20 mouse cellular contexts compared by ENCODE assay signal in the genomic region with DNA sequence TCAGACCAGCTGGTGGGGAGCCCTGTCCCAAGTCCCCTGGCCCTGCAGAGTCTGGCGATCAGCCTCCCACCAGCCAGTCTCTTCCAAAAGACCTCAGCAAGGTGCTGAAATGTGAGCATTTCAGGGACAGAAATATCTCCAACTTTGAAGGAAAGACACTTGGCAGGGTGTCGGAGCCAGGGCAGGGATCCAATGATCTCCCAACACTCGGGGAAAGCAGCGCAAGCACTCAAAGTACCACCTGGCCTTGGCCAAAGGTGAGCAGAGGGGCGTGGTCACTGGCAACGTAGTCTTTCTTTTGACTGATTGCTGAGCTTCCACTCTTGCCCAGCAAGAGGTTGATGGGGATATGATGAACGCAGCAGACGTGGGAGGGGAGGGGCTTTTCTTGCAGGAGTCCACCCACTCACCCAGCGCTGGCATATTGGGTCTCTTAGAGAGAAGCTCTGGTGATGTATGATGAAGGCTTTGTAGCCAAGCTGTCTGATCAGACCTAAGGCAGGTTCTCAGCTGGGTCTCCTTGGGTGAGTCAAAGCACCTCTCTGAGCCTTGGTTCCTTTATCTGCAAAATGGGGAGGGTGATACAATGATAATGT. TPM values are rescaled to one million over a fixed set of nuclear protein-coding genes. Genes with fewer than 3 reads are reported as not detected.
"Had no signal": no experiment of that assay in that cellular context is flagged by ENCODE, and none has a peak within 500 bp of the region (broad histone marks: within the 10 kb centered on the region; RNA-seq: fewer than 3 reads in every experiment).

No protein-coding gene starts in this region.

- H3K4me3 ChIP-seq: kidney, embryonic 15.5 days; left cerebral cortex, adult 2 months; liver, embryonic 13.5 days; midbrain, embryonic 12.5 days; myocyte; neural tube, embryonic 13.5 days; stomach, embryonic 15.5 days had no signal

- H3K27ac ChIP-seq: kidney, embryonic 15.5 days; left cerebral cortex, adult 2 months; liver, embryonic 13.5 days; midbrain, embryonic 12.5 days; neural tube, embryonic 13.5 days; stomach, embryonic 15.5 days had no signal

- DNase-seq: kidney, postnatal 10 days; layer of hippocampus, postnatal 36 days; liver, embryonic 13.5 days; lung, adult 2 months; lung, postnatal 14 days; lung, postnatal 4 days; retina, postnatal 1 day; right cerebral cortex, postnatal 25 days; spleen, adult 18-20 months; thymus, postnatal 36 days had no signal

- H3K4me1 ChIP-seq: liver, embryonic 13.5 days had no signal

- H3K36me3 ChIP-seq: kidney, embryonic 15.5 days; liver, embryonic 13.5 days; midbrain, embryonic 12.5 days; neural tube, embryonic 13.5 days; stomach, embryonic 15.5 days had no signal

RNA-seq across cellular contexts. Expression of gene Scrt2, which starts 5.9 kb away (rescaled TPM):
- polyA plus RNA-seq: liver, adult 2 months; liver, embryonic 13.5 days; liver, embryonic 16.5 days; lung, adult 2 months; lung, embryonic 16.5 days; myocyte; thymus, postnatal 0 days had no signal
